Mouse (Mus musculus): ENCODE data around the gene Ccr7.

The Ccr7 gene

GRCm38 (mm10) chr11:99153767-99154753, 817 bp downstream of the Ccr7 start:
- DNase-seq (ENCODE audit: low spot score in 2 of 2) = no peak

- no peak for DNase-seq (ENCODE audit: low spot score in 2 of 2)
These were observed 2.3 kb downstream of the Ccr7 start for GRCm38 (mm10) chr11:99152323-99153144.

DNA sequence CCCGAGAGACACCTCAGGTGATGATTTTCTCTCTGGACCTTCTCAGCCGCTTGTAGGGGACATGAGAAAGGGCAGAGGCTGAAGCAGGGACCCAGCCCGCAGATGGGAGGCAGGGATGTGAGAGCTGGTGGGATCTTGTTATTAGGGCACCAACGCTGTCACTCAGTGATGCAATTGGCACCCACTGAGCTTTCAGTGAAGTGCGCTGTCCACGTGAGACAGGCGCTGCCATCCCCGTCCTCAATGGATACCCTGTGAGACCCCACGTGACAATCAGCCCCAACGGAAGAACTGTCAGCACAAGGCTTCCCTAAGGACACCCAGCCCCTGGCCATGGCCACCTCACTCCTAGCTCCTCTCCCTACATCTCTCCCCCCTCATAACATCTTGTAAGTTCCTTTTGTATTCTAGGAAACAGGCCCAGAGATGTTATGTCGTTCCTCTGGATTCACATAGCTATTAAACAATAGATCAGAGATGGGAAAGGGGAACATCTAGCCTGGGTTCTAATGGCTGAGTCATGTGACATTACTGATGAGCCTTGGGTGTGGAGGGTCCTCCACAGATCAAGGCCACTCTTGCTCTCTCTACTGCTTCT, 3.4 kb downstream of the Ccr7 start:
- DNase-seq (ENCODE audit: low spot score in 2 of 2) = no peak

DNA sequence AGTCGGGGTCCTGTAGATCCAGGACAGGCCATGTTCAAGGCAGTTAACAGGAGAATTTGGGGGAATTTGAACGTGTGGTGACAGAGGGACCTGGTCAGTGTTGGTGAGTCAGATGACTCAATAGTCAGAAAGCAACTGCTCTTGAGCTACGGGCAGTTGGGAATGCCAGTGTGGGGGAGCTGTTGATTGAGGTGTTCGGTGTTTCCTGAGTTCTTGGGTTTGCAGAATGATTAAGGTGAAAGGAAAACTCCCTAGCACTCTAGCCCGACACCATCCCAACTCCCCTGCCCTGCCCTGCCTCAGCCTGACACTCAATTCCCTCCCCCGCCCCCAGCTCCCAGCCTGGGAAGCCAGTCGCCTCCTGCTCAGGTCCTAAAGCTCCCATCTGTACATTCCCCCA, 4.0 kb downstream of the Ccr7 start:
- DNase-seq (ENCODE audit: low spot score in 2 of 2) = no peak

GRCm38 (mm10) chr11:99149898-99150757, 4.7 kb downstream of the Ccr7 start:
- peak; percentile 67 to 86 for DNase-seq (ENCODE audit: low spot score in 2 of 2)

GRCm38 (mm10) chr11:99148896-99149703, 5.8 kb downstream of the Ccr7 start:
- DNase-seq (ENCODE audit: low spot score in 2 of 2) = no peak

DNA sequence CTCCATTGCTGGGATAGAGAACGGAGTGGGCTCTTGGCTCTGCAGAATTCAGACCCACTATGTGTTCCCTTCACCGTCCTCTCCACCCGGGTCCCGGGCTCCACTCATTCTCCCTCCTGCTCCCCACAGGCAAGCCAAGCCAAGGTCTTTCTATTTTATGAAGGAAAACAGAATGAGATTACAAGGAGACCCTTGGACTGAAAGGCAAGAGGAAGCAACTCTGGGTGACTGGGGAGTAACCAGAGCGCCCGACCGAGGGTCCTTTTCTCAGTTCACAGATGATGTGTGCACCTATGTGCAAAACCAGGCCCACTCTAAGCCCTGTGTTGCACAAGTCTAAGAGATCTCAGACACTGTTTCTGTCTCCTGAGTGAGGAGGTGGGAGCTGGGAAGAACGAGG, 6.5 kb downstream of the Ccr7 start:
- DNase-seq (ENCODE audit: low spot score in 2 of 2) = no peak

DNA sequence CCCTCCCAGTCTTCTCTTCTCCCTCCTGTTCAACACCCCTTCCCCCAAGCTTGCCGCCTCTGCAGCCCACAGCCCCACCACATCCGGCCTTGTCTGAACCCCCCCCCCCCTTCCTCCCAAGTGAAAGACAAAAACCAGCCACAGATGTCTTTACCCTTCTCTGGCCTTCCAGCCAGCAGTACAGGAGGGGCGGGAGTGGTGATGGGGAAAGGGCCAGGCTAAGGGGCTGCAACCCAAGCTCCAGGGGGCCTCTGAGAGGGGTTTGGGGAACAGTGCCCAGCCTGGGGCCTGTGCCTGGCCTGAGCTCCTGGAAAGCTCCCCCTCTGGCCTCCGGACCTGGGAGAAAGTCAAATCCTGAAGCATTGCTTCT, 7.0 kb downstream of the Ccr7 start:
- DNase-seq (ENCODE audit: low spot score in 2 of 2) = no peak

- DNase-seq (ENCODE audit: low spot score in 2 of 2) = peak; percentile 56 to 62
These were observed 7.6 kb downstream of the Ccr7 start for GRCm38 (mm10) chr11:99147041-99147919.

DNA sequence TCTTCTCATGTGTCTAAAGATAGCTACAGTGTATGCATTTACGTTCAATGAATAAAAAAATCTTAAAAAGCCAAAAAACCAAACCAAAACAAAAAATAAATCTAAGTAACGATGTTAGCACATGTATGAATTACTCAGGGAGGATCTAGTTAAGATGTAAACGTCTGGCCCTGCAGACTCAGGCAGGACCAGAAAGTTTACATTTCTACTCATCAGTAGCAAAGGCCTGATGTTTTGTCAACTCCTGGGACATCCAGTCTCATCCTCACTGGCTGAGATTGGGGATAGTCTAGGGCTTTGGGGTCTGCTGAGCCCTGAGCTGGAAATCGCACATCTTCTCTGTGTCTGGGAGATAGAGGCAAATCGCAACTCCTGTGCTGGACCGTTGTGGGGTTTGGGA, 8.3 kb downstream of the Ccr7 start:
- no peak for DNase-seq (ENCODE audit: low spot score in 2 of 2)

DNA sequence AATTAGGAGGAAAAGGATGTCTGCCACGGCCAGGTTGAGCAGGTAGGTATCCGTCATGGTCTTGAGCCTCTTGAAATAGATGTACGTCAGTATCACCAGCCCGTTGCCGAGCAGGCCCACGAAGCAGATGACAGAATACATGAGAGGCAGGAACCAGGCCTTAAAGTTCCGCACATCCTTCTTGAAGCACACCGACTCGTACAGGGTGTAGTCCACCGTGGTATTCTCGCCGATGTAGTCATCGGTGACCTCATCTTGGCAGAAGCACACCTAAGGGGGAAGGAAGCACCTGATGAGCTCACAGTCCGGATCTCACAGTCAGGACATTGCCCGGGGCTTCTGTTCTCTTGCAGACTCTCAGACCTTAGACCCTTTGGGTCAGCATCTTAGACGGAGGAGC, 9.1 kb downstream of the Ccr7 start:
- no peak for DNase-seq (ENCODE audit: low spot score in 2 of 2)

GRCm38 (mm10) chr11:99144940-99145339, 9.9 kb downstream of the Ccr7 start:
- no peak for DNase-seq (ENCODE audit: low spot score in 2 of 2)

DNA sequence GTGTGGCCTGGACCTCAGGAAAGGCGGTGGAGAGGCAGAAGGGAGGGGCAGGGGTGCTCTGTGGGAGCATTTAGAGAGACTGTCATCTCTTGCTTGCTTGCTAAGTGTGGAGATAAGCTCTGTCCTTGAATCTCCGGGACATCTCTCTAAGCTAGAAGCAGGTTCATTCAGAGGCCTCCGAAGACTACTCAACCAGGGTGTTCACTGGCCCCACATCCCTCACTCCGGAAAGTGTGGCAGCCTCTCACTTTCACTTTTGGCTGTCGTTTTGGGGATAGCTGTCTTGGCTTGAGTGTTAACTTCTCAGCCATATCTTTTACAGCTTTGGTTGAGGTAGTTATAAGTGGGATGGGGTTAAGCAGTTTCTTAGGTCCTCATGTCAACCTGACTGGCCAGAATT, 10.4 kb downstream of the Ccr7 start:
- no peak for DNase-seq (ENCODE audit: low spot score in 2 of 2)

- no peak for DNase-seq (ENCODE audit: low spot score in 2 of 2)
These were observed 11.5 kb downstream of the Ccr7 start for GRCm38 (mm10) chr11:99143123-99144082.

- no peak for DNase-seq (ENCODE audit: low spot score in 2 of 2)
These were observed 12.3 kb downstream of the Ccr7 start for GRCm38 (mm10) chr11:99142493-99143095.

GRCm38 (mm10) chr11:99142046-99142445, 12.8 kb downstream of the Ccr7 start:
- DNase-seq (ENCODE audit: low spot score in 2 of 2) = no peak

DNA sequence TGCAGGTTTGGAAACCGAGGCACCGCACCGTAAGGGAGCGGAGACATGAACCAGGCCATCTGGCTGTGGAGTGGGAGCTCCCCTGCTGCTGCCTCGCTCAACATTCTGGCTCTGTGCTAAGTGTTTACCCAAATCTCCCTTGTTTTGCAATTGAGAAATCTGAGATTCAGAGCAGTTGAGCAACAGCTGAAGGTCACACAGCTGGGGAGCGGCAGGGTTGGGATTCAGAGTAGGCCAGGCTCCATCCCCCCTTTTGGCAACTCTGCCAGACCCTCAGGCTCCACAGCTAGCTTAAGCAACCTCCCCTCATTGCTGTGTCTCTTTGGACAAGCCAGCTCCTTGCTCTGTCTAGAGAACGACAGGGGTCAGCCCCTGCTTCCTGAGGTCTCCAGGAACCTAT, 13.3 kb downstream of the Ccr7 start:
- no peak for DNase-seq (ENCODE audit: low spot score in 2 of 2)

DNA sequence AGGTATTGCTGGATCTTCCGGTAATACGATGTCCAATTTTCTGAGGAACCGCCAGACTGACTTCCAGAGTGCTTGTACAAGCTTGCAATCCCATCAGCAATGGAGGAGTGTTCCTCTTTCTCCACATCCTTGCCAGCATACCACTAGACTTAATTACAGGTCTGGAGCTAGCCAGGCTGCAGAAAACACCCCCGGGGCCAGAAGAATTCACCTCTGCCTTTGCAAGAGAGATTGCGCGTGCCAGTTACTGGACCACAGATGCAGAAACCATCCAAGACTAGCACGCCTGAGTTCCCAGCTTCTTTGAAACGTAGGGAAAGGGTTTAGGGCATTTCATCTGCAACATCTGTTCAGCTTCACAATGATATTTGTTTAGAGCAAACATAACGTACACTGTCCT, 15.9 kb downstream of the Ccr7 start:
- no peak for DNase-seq (ENCODE audit: low spot score in 2 of 2)
